Mouse (Mus musculus): ENCODE results near the gene Shq1. TPM values are rescaled to one million over a fixed set of nuclear protein-coding genes. Genes with fewer than 3 reads are reported as not detected.

Shq1 gene
- polyA plus RNA-seq (2012; rRNA removed): 6.0 and 8.7 TPM in 2 replicates

GRCm38 (mm10) chr6:100670880-100671344 lies at the start of gene Shq1:
Gene Shq1 (minus strand): TSS chr6:100671157.
- DNase-seq (ENCODE audit: low read depth): peak; percentile 94
- TF ChIP-seq POLR2A (IDR thresholded peaks at IDR 0.05; ENCODE audit: borderline replicate concordance, extremely low read depth, insufficient read depth, insufficient read length, poor library complexity, severe bottlenecking): peak; percentile 38; the same call in 1 of the 2 replicates
- peak; percentile 21; the same call in 1 of the 2 replicates for TF ChIP-seq CTCF (IDR thresholded peaks at IDR 0.05; ENCODE audit: borderline replicate concordance, extremely low read depth, insufficient read depth, insufficient read length)

GRCm38 (mm10) chr6:100720098-100720501 lies 49.1 kb upstream of the Shq1 start:
- TF ChIP-seq POLR2A (IDR thresholded peaks at IDR 0.05; ENCODE audit: borderline replicate concordance, extremely low read depth, insufficient read depth, insufficient read length, poor library complexity, severe bottlenecking): no peak
- no peak for TF ChIP-seq CTCF (IDR thresholded peaks at IDR 0.05; ENCODE audit: borderline replicate concordance, extremely low read depth, insufficient read depth, insufficient read length)
- DNase-seq (ENCODE audit: low read depth): no peak

DNA sequence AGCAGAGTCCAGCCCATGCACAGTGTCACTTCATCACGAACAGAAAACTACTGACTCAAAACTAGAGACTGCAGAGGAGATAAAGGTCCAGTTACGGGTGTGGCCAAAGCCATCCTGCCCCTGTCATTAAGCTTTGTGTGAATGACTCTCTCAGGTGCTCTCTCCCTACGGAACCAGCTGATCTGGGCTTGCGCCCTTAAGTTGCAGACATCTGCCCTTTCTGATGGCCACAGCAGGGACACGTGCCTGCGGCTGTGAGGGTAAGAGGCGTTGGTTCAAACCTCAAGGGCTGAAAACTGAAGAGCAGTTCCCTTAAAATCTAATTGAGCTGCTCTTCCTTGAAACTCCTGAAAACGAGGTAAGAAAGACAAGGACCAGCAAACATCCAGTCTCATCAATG lies 45.9 kb upstream of the Shq1 start:
- TF ChIP-seq CTCF (IDR thresholded peaks at IDR 0.05; ENCODE audit: borderline replicate concordance, extremely low read depth, insufficient read depth, insufficient read length) (no peak), POLR2A (IDR thresholded peaks at IDR 0.05; ENCODE audit: borderline replicate concordance, extremely low read depth, insufficient read depth, insufficient read length, poor library complexity, severe bottlenecking) (no peak)
- DNase-seq (ENCODE audit: low read depth): no peak

- DNase-seq (ENCODE audit: low read depth): no peak
- no peak for TF ChIP-seq POLR2A (IDR thresholded peaks at IDR 0.05; ENCODE audit: borderline replicate concordance, extremely low read depth, insufficient read depth, insufficient read length, poor library complexity, severe bottlenecking)
- TF ChIP-seq CTCF (IDR thresholded peaks at IDR 0.05; ENCODE audit: borderline replicate concordance, extremely low read depth, insufficient read depth, insufficient read length): no peak
Measured at GRCm38 (mm10) chr6:100716152-100716551, 45.2 kb upstream of the Shq1 start.

DNA sequence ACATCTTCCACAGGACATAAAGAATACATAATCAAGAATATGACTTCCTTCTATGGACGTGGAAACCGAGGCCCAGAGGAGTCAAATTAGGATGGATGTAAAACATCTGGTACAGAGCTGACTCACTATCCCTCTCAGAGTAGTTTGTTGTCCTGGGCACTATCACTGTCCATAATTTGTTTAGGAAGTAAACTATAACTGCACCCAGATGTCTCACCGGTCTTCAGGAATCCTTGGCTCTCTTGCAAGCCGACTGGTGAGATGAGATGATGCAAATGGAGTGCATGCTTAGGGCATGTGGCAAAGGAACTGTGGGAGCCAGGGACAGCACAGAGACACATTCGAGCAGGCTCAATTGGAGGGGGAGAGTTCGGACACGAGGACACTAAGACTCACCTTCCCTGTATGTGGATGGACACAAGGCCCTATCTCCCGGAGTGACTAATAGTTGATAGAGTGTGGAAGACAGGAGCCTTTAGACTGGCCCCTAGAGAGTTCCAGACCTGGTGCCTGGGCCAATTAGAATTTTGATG lies 44.4 kb upstream of the Shq1 start:
- TF ChIP-seq CTCF (IDR thresholded peaks at IDR 0.05; ENCODE audit: borderline replicate concordance, extremely low read depth, insufficient read depth, insufficient read length): no peak
- no peak for TF ChIP-seq POLR2A (IDR thresholded peaks at IDR 0.05; ENCODE audit: borderline replicate concordance, extremely low read depth, insufficient read depth, insufficient read length, poor library complexity, severe bottlenecking)
- DNase-seq (ENCODE audit: low read depth): no peak

- DNase-seq (ENCODE audit: low read depth): no peak
- TF ChIP-seq CTCF (IDR thresholded peaks at IDR 0.05; ENCODE audit: borderline replicate concordance, extremely low read depth, insufficient read depth, insufficient read length): no peak
- no peak for TF ChIP-seq POLR2A (IDR thresholded peaks at IDR 0.05; ENCODE audit: borderline replicate concordance, extremely low read depth, insufficient read depth, insufficient read length, poor library complexity, severe bottlenecking)
Measured at GRCm38 (mm10) chr6:100710866-100711265, 39.9 kb upstream of the Shq1 start.

DNA sequence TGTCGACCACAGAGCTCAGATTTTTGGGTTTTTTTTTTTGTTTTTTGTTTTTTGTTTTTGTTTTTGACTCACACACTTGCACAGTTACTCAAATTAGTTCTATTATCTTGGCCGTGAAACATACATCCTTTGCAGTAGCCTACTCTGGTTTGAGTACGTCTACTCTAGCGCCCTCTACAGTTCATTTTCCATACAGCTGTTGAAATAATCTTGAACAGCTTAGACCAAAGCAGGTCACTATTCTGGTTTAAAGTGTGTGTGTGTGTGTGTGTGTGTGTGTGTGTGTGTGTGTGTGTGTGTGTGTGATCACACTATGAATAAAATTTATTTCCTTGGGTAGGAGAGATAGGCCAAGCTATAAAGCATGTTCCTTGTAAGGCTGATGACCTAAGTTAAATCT lies 39.2 kb upstream of the Shq1 start:
- no peak for DNase-seq (ENCODE audit: low read depth)
- TF ChIP-seq POLR2A (IDR thresholded peaks at IDR 0.05; ENCODE audit: borderline replicate concordance, extremely low read depth, insufficient read depth, insufficient read length, poor library complexity, severe bottlenecking): no peak
- no peak for TF ChIP-seq CTCF (IDR thresholded peaks at IDR 0.05; ENCODE audit: borderline replicate concordance, extremely low read depth, insufficient read depth, insufficient read length)

DNA sequence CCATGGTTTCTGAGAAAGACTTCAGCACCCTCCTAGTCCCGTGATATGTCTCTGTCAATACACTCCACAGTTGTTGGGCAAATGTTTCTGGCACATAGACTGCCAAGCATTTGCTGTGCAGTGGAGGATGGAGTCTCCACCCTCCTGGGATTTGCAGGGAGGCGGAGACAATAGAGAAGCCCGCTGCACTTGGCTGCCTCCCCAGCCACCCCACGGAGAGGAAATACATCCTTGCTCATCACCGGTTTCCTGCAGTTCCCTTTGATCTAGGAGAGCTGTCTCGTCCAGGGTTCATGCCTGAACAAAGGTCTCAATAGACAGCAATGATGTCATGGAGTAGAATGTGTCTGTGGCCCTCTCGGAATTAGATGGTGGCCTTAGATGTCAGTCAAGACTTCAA lies 38.5 kb upstream of the Shq1 start:
- TF ChIP-seq POLR2A (IDR thresholded peaks at IDR 0.05; ENCODE audit: borderline replicate concordance, extremely low read depth, insufficient read depth, insufficient read length, poor library complexity, severe bottlenecking) (no peak), CTCF (IDR thresholded peaks at IDR 0.05; ENCODE audit: borderline replicate concordance, extremely low read depth, insufficient read depth, insufficient read length) (no peak)
- DNase-seq (ENCODE audit: low read depth): peak; percentile 65

DNA sequence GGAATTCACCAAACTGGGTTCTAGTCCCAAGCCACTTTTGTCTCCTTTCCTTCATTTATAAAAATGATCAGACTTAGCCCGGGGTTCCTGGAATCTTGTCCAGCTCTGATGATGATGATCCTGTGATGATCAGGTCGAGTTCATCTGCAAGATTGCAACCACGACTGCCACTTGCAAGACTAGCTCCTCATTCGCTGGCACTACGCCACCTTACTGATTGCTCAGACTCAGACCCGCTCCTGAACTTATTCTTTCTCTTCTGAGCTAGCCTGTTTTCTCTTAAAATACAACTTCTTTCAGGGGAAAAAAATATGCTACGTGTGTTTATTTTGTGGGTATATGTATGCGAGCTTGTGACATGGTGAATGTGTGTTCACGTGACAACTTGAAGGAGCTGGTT lies 38.0 kb upstream of the Shq1 start:
- TF ChIP-seq CTCF (IDR thresholded peaks at IDR 0.05; ENCODE audit: borderline replicate concordance, extremely low read depth, insufficient read depth, insufficient read length): no peak
- TF ChIP-seq POLR2A (IDR thresholded peaks at IDR 0.05; ENCODE audit: borderline replicate concordance, extremely low read depth, insufficient read depth, insufficient read length, poor library complexity, severe bottlenecking): no peak
- DNase-seq (ENCODE audit: low read depth): no peak

GRCm38 (mm10) chr6:100708248-100708647 lies 37.3 kb upstream of the Shq1 start:
- TF ChIP-seq CTCF (IDR thresholded peaks at IDR 0.05; ENCODE audit: borderline replicate concordance, extremely low read depth, insufficient read depth, insufficient read length) (no peak), POLR2A (IDR thresholded peaks at IDR 0.05; ENCODE audit: borderline replicate concordance, extremely low read depth, insufficient read depth, insufficient read length, poor library complexity, severe bottlenecking) (no peak)
- no peak for DNase-seq (ENCODE audit: low read depth)

DNA sequence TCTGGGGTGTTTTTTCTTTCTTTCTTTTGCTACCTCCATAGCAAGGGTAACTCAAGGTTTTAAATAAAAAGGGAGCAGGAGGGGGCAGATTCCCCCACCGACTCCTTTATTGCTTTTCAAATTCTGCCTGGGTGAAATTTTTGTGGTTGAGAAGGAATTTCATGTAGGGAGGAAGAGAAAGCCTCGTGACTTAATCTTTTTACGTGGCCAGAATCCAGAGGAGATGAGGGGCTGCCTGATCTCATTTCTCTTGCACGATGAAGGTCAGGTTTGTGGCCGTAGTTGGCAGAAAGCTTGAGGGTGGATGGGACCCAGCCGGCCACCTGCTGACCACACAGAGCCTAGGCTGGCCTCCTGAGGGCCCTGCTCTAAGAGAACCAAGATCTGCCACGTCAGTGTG lies 36.6 kb upstream of the Shq1 start:
- no peak for DNase-seq (ENCODE audit: low read depth)
- no peak for TF ChIP-seq POLR2A (IDR thresholded peaks at IDR 0.05; ENCODE audit: borderline replicate concordance, extremely low read depth, insufficient read depth, insufficient read length, poor library complexity, severe bottlenecking)
- no peak for TF ChIP-seq CTCF (IDR thresholded peaks at IDR 0.05; ENCODE audit: borderline replicate concordance, extremely low read depth, insufficient read depth, insufficient read length)

DNA sequence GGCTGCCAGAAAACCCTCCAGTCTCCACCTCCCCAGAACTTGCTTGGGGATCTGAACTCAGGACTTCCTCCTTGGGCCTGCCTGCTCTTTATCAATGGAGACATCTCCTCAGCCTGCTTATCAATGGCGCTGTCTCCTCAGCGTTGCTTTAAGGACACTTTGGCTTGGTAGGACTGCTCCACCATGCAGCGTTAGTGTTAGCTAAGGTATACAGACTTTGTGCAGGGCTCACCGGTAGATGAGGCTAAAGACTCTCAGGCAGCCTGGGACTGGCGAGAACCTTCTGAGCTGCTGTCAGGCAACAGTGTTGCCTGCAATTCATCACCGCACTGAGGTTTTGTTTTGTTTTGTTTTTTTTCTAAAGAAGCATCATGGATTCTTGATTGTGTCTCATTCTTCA lies 35.9 kb upstream of the Shq1 start:
- TF ChIP-seq CTCF (IDR thresholded peaks at IDR 0.05; ENCODE audit: borderline replicate concordance, extremely low read depth, insufficient read depth, insufficient read length): no peak
- TF ChIP-seq POLR2A (IDR thresholded peaks at IDR 0.05; ENCODE audit: borderline replicate concordance, extremely low read depth, insufficient read depth, insufficient read length, poor library complexity, severe bottlenecking): no peak

More for the DNA sequence above, 35.9 kb upstream of the Shq1 start:
- no peak for DNase-seq (ENCODE audit: low read depth)
